Mouse (Mus musculus): ENCODE data around the gene Tmprss9.

Gene Tmprss9

GRCm38 (mm10) chr10:80914253-80914656, 42.6 kb downstream of the Tmprss9 start:
- no peak for DNase-seq (ENCODE audit: low read depth in 1 of 2, low spot score in 2 of 2)

GRCm38 (mm10) chr10:80915260-80915659, 43.6 kb downstream of the Tmprss9 start:
- no peak for DNase-seq (ENCODE audit: low read depth in 1 of 2, low spot score in 2 of 2)

- no peak for DNase-seq (ENCODE audit: low read depth in 1 of 2, low spot score in 2 of 2)
Observed at GRCm38 (mm10) chr10:80915736-80916135, 44.1 kb downstream of the Tmprss9 start.

GRCm38 (mm10) chr10:80917336-80917778, 45.7 kb downstream of the Tmprss9 start:
- DNase-seq (ENCODE audit: low read depth in 1 of 2, low spot score in 2 of 2), result no peak

GRCm38 (mm10) chr10:80917779-80918434, 46.3 kb downstream of the Tmprss9 start, which contains the start of gene Lmnb2:
Gene Lmnb2 (minus strand): TSS chr10:80918245.
- DNase-seq (ENCODE audit: low read depth in 1 of 2, low spot score in 2 of 2), result no peak

GRCm38 (mm10) chr10:80921923-80922322, 50.3 kb downstream of the Tmprss9 start:
- no peak for DNase-seq (ENCODE audit: low read depth in 1 of 2, low spot score in 2 of 2)

- DNase-seq (ENCODE audit: low read depth in 1 of 2, low spot score in 2 of 2), result no peak
Observed at GRCm38 (mm10) chr10:80925472-80925871, 53.8 kb downstream of the Tmprss9 start.

GRCm38 (mm10) chr10:80928586-80929298, 57.1 kb downstream of the Tmprss9 start:
- DNase-seq (ENCODE audit: low read depth in 1 of 2, low spot score in 2 of 2), result peak; percentile 70 to 86

- peak; percentile 98 for DNase-seq (ENCODE audit: low read depth in 1 of 2, low spot score in 2 of 2)
Observed at GRCm38 (mm10) chr10:80929299-80930226, 57.9 kb downstream of the Tmprss9 start, which contains the start of gene Gadd45b. Gene Gadd45b (plus strand): TSS chr10:80930073.

- no peak for DNase-seq (ENCODE audit: low read depth in 1 of 2, low spot score in 2 of 2)
Observed at GRCm38 (mm10) chr10:80930361-80931152, 58.9 kb downstream of the Tmprss9 start.

- DNase-seq (ENCODE audit: low read depth in 1 of 2, low spot score in 2 of 2), result no peak
Observed at GRCm38 (mm10) chr10:80931153-80931671, 59.6 kb downstream of the Tmprss9 start.

GRCm38 (mm10) chr10:80931695-80932094, 60.0 kb downstream of the Tmprss9 start:
- no peak for DNase-seq (ENCODE audit: low read depth in 1 of 2, low spot score in 2 of 2)

- no peak for DNase-seq (ENCODE audit: low read depth in 1 of 2, low spot score in 2 of 2)
Observed at GRCm38 (mm10) chr10:80932206-80932605, 60.6 kb downstream of the Tmprss9 start.

- DNase-seq (ENCODE audit: low read depth in 1 of 2, low spot score in 2 of 2), result no peak
Observed at GRCm38 (mm10) chr10:80932700-80933420, 61.2 kb downstream of the Tmprss9 start.

GRCm38 (mm10) chr10:80933421-80933979, 61.9 kb downstream of the Tmprss9 start:
- peak in 1 of 2 experiments; percentile 48 for DNase-seq (ENCODE audit: low read depth in 1 of 2, low spot score in 2 of 2)

GRCm38 (mm10) chr10:80934136-80934985, 62.7 kb downstream of the Tmprss9 start:
- no peak for DNase-seq (ENCODE audit: low read depth in 1 of 2, low spot score in 2 of 2)

- DNase-seq (ENCODE audit: low read depth in 1 of 2, low spot score in 2 of 2), result no peak
Observed at GRCm38 (mm10) chr10:80935241-80935640, 63.6 kb downstream of the Tmprss9 start.

GRCm38 (mm10) chr10:80935698-80936097, 64.0 kb downstream of the Tmprss9 start:
- no peak for DNase-seq (ENCODE audit: low read depth in 1 of 2, low spot score in 2 of 2)

Measured in monocyte, adult 2 months (primary cell).